Comparison of ENCODE assay signal across 7 mouse cellular contexts in the genomic region with DNA sequence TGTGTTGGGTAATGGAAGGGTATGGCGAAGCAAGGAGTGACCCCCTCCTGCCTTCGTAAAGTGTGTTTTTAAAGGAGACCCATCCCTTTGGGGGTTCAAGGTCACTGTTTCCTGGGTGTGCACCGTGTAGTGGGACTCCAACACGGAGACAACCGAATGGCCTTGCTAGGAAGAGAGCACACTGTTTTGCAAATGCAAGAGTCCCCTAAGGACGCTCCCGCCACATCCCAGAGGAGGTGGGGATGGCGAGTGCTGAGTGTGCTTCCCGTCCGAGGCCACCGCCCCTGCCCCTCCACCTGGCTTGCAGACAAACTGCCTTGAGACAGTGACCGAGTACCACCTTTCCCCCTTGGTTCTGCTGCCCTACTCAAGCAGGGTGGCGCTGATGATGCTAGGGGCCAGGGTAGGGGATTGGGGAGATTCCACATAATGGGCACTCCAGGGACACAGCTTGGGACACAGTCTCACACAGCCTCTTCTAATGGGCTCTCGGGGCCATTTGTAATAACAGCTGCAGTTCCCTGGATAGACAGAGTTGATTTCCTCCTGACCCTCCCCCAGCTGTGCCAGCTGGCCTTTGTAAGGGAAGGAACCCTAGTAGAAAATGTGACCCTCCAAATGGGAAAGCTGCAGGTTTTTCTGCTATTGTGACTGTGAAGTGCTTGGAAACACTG. TPM values are rescaled to one million over a fixed set of nuclear protein-coding genes. Genes with fewer than 3 reads are reported as not detected.
DNase-seq lines count a peak whose midpoint lies in the region; ATAC-seq and TF ChIP-seq lines count a peak whose summit lies in the region.

No protein-coding gene starts in this region.

- H3K27ac ChIP-seq in lung, postnatal 0 days (ENCODE audit: low read length), result no peak overlapping the region
- H3K27ac ChIP-seq in embryonic facial prominence, embryonic 14.5 days (replicated peaks; ENCODE audit: low read depth, low read length), result no peak overlapping the region
- H3K27ac ChIP-seq in intestine, embryonic 16.5 days (ENCODE audit: low read length), result no peak overlapping the region
- H3K27ac ChIP-seq in neural tube, embryonic 13.5 days (replicated peaks), result peak overlapping the region; percentile 75

- no peak overlapping the region for H3K9ac ChIP-seq in lung, postnatal 0 days (replicated peaks; ENCODE audit: low read depth)
- peak overlapping the region; percentile 74 for H3K9ac ChIP-seq in embryonic facial prominence, embryonic 14.5 days (ENCODE audit: low read depth, low read length)
- peak overlapping the region; percentile 80 for H3K9ac ChIP-seq in intestine, embryonic 16.5 days (ENCODE audit: low read depth, low read length)
- peak overlapping the region; percentile 92 for H3K9ac ChIP-seq in neural tube, embryonic 13.5 days

- peak overlapping the region; percentile 69; the same call in 1 of the 2 replicates for H3K4me3 ChIP-seq in lung, postnatal 0 days (ENCODE audit: low read depth, low read length)
- H3K4me3 ChIP-seq in embryonic facial prominence, embryonic 14.5 days (ENCODE audit: low read depth, low read length), result peak overlapping the region; percentile 68
- H3K4me3 ChIP-seq in intestine, embryonic 16.5 days (ENCODE audit: low read length), result peak overlapping the region; percentile 77
- peak overlapping the region; percentile 82 for H3K4me3 ChIP-seq in neural tube, embryonic 13.5 days

- no peak for TF ChIP-seq CTCF in lung, postnatal 0 days (IDR thresholded peaks at IDR 0.05)

- H3K27me3 ChIP-seq in lung, postnatal 0 days (replicated peaks; ENCODE audit: insufficient read depth, low read length), result 0 out of 2 replicates have a peak, but pooled peaks cover 5% of the 10 kb centered on the region
- peaks cover 24% of the 10 kb centered on the region for H3K27me3 ChIP-seq in embryonic facial prominence, embryonic 14.5 days (replicated peaks; ENCODE audit: control insufficient read depth, insufficient read depth, low read length)
- no peaks in the 10 kb centered on the region for H3K27me3 ChIP-seq in intestine, embryonic 16.5 days (replicated peaks; ENCODE audit: control insufficient read depth, insufficient read depth, low read length)
- peaks cover 11% of the 10 kb centered on the region; the same call in 1 of the 2 replicates for H3K27me3 ChIP-seq in neural tube, embryonic 13.5 days

- no peak for ATAC-seq in lung, postnatal 0 days
- no peak for ATAC-seq in embryonic facial prominence, embryonic 14.5 days (ENCODE audit: low read depth)
- ATAC-seq in intestine, embryonic 16.5 days, result no peak
- no peak for ATAC-seq in neural tube, embryonic 13.5 days (ENCODE audit: low read depth)
- no peak for ATAC-seq in CD4-positive, CD25-positive, alpha-beta regulatory T cell, adult 4 months

- no peak for DNase-seq in lung, postnatal 0 days (ENCODE audit: low spot score)
- DNase-seq in lung, postnatal 10 days, result no peak
- DNase-seq in embryonic facial prominence, embryonic 14.5 days (ENCODE audit: low spot score), result peak; percentile 53
- no peak for DNase-seq in urinary bladder, postnatal 4 days (ENCODE audit: low spot score in 2 of 2)

- peak overlapping the region; percentile 98 for H3K4me2 ChIP-seq in lung, postnatal 0 days (replicated peaks; ENCODE audit: low read depth, low read length)
- peak overlapping the region; percentile 99 for H3K4me2 ChIP-seq in embryonic facial prominence, embryonic 14.5 days (ENCODE audit: low read depth, low read length)
- peak overlapping the region; percentile 91 for H3K4me2 ChIP-seq in intestine, embryonic 16.5 days (ENCODE audit: low read depth, low read length)
- H3K4me2 ChIP-seq in neural tube, embryonic 13.5 days, result peak overlapping the region; percentile 94

- WGBS in lung, postnatal 0 days, result 18% methylated on average over 14 of the region's 14 CpGs
- WGBS in embryonic facial prominence, embryonic 14.5 days, result 9% methylated on average over 14 of the region's 14 CpGs
- 15% methylated on average over 14 of the region's 14 CpGs for WGBS in intestine, embryonic 16.5 days
- 3% methylated on average over 14 of the region's 14 CpGs for WGBS in neural tube, embryonic 13.5 days

- H3K4me1 ChIP-seq in lung, postnatal 0 days (ENCODE audit: insufficient read depth, low read depth, low read length), result peaks cover 4% of the 10 kb centered on the region
- H3K4me1 ChIP-seq in embryonic facial prominence, embryonic 14.5 days (ENCODE audit: control insufficient read depth, insufficient read depth, low read length), result peaks cover 9% of the 10 kb centered on the region; the same call in 1 of the 2 replicates
- H3K4me1 ChIP-seq in intestine, embryonic 16.5 days (ENCODE audit: control insufficient read depth, insufficient read depth, low read length), result peaks cover 21% of the 10 kb centered on the region
- peaks cover 52% of the 10 kb centered on the region for H3K4me1 ChIP-seq in neural tube, embryonic 13.5 days (replicated peaks)

- H3K9me3 ChIP-seq in lung, postnatal 0 days (ENCODE audit: low read length), result no peaks in the 10 kb centered on the region
- no peaks in the 10 kb centered on the region for H3K9me3 ChIP-seq in embryonic facial prominence, embryonic 14.5 days (ENCODE audit: control insufficient read depth, low read length)
- no peaks in the 10 kb centered on the region for H3K9me3 ChIP-seq in intestine, embryonic 16.5 days (ENCODE audit: control insufficient read depth, low read length)
- no peaks in the 10 kb centered on the region for H3K9me3 ChIP-seq in neural tube, embryonic 13.5 days

- H3K36me3 ChIP-seq in lung, postnatal 0 days (ENCODE audit: insufficient read depth, low read length), result no peaks in the 10 kb centered on the region
- H3K36me3 ChIP-seq in embryonic facial prominence, embryonic 14.5 days (ENCODE audit: control insufficient read depth, insufficient read depth, low read length), result no peaks in the 10 kb centered on the region
- H3K36me3 ChIP-seq in intestine, embryonic 16.5 days (ENCODE audit: control insufficient read depth, insufficient read depth, low read length), result no peaks in the 10 kb centered on the region
- H3K36me3 ChIP-seq in neural tube, embryonic 13.5 days, result no peaks in the 10 kb centered on the region

- no peak for TF ChIP-seq EP300 in lung, postnatal 0 days (IDR thresholded peaks at IDR 0.05)

RNA-seq across cellular contexts. Expression of a gene that starts 2.1 kb away (rescaled TPM):
- polyA plus RNA-seq in lung, postnatal 0 days (2015; fragmentation: Nextera tagmentation; extraction: Ambion mirVana), result 12.8 and 14.1 TPM in 2 replicates
- 4.5 and 6.4 TPM in 2 replicates for polyA plus RNA-seq in embryonic facial prominence, embryonic 14.5 days (2014; fragmentation: Nextera tagmentation; extraction: Ambion mirVana)
- polyA plus RNA-seq in intestine, embryonic 16.5 days (2015; fragmentation: Nextera tagmentation; extraction: Ambion mirVana), result 11.9 and 12.2 TPM in 2 replicates
- polyA plus RNA-seq in neural tube, embryonic 13.5 days (2015; fragmentation: Nextera tagmentation; extraction: Ambion mirVana), result 22.0 and 24.8 TPM in 2 replicates
- polyA plus RNA-seq in CD4-positive, CD25-positive, alpha-beta regulatory T cell, adult 4 months (2017; shearing (Covaris generic)), result 10 to 100 TPM; 24.5 to 30.3 TPM

RNA-seq across cellular contexts. Expression of a gene that starts 16.1 kb away (rescaled TPM):
- polyA plus RNA-seq in lung, postnatal 0 days (2015; fragmentation: Nextera tagmentation; extraction: Ambion mirVana), result 4.6 and 5.9 TPM in 2 replicates
- polyA plus RNA-seq in embryonic facial prominence, embryonic 14.5 days (2014; fragmentation: Nextera tagmentation; extraction: Ambion mirVana), result 2.8 and 3.2 TPM in 2 replicates
- polyA plus RNA-seq in intestine, embryonic 16.5 days (2015; fragmentation: Nextera tagmentation; extraction: Ambion mirVana), result 4.7 and 6.0 TPM in 2 replicates
- polyA plus RNA-seq in neural tube, embryonic 13.5 days (2015; fragmentation: Nextera tagmentation; extraction: Ambion mirVana), result 10.2 and 11.7 TPM in 2 replicates
- polyA plus RNA-seq in CD4-positive, CD25-positive, alpha-beta regulatory T cell, adult 4 months (2017; shearing (Covaris generic)), result 1 to 10 TPM in 1 of 2 experiments, under 1 TPM in 1; 0.75 to 1.9 TPM

RNA-seq across cellular contexts. Expression of a gene that starts 30.0 kb away (rescaled TPM):
- polyA plus RNA-seq in lung, postnatal 0 days (2015; fragmentation: Nextera tagmentation; extraction: Ambion mirVana), result 2.1 and 2.8 TPM in 2 replicates
- 17.5 and 21.2 TPM in 2 replicates for polyA plus RNA-seq in embryonic facial prominence, embryonic 14.5 days (2014; fragmentation: Nextera tagmentation; extraction: Ambion mirVana)
- 14.2 and 14.8 TPM in 2 replicates for polyA plus RNA-seq in intestine, embryonic 16.5 days (2015; fragmentation: Nextera tagmentation; extraction: Ambion mirVana)
- 6.2 and 7.6 TPM in 2 replicates for polyA plus RNA-seq in neural tube, embryonic 13.5 days (2015; fragmentation: Nextera tagmentation; extraction: Ambion mirVana)
- 1 to 10 TPM; 3.0 to 5.9 TPM for polyA plus RNA-seq in CD4-positive, CD25-positive, alpha-beta regulatory T cell, adult 4 months (2017; shearing (Covaris generic))
